Mouse (Mus musculus): ENCODE data around the gene Exosc9. TPM values are rescaled to one million over a fixed set of nuclear protein-coding genes. Genes with fewer than 3 reads are reported as not detected.
A peak's percentile ranks its signal among the peaks of the same experiment; 100 is the strongest.
"Not testable (repeated sequence)": the region's sequence is repeated elsewhere in the genome, so short reads cannot be mapped to it uniquely, and the experiment has no call there.

Gene Exosc9
- polyA plus RNA-seq, 1 experiment from 2014 or later: 48.6 TPM

DNA sequence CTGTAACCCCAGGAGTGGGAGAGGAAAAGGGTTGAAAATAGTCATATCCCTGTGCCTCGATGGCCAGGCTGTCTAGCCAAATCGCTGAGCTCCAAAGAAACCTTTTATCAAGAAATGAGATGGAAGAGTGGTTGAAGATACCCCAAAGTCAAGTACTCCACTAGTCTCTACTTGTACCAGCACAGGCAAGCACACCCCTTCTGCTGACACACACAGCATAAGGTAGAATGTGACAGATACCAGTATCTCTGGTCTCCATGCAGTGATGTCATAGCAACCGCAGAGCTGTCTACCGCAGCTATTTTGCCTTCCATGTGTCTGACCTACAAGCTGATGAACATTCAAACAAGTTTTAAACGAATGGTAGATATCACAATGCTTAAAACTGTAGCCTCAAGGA lies 17.4 kb downstream of the Exosc9 start:
- WGBS: 84% methylated on average over 5 of the region's 5 CpGs
- Histone ChIP-seq H3K36me3 (ENCODE audit: insufficient read depth, low read length) (peaks cover 29% of the 10 kb centered on the region), H3K4me1 (replicated peaks; ENCODE audit: insufficient read depth, low read length) (peaks cover 14% of the 10 kb centered on the region), H3K9ac (ENCODE audit: low read depth, low read length) (no peak overlapping the region), H3K4me3 (replicated peaks; ENCODE audit: low read depth, low read length) (peak overlapping the region; percentile 75; the same call in 1 of the 2 replicates), H3K27me3 (ENCODE audit: insufficient read depth, low read length) (no peaks in the 10 kb centered on the region), H3K27ac (no peak overlapping the region), H3K4me2 (ENCODE audit: low read length) (peak overlapping the region; percentile 97), H3K9me3 (replicated peaks; ENCODE audit: low read length) (no peaks in the 10 kb centered on the region)
- no peak for DNase-seq (ENCODE audit: low spot score)
- ATAC-seq (replicated peaks; ENCODE audit: low FRiP score, low read depth): no peak
- no peak for TF ChIP-seq CTCF (IDR thresholded peaks at IDR 0.05; ENCODE audit: low read depth)

DNA sequence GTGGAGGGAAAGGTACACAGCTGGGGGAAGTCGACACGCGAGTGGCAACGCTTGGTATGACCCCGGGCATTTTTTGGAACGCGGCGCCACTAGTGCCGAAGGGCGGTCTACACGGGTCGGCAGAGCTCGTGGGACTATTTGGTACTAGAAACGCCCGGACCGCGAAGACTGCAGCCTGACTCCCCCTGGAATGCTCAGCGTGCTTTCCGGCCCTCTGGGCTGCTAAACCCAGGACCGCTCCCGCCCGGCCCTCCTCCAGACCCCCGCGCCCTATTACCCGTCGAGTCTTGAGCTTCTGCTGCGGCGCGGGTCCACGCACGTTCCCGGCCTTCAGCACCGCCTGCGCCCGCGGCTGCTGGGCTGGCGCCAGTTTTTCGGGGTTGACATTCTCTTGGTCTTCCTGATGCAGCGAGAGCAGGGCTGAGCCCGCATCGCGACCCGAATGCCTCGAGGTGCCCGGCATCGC lies 19.0 kb downstream of the Exosc9 start:
- Histone ChIP-seq H3K4me2 (ENCODE audit: low read length) (peak overlapping the region; percentile 97), H3K27me3 (ENCODE audit: insufficient read depth, low read length) (no peaks in the 10 kb centered on the region), H3K4me3 (replicated peaks; ENCODE audit: low read depth, low read length) (peak overlapping the region; percentile 75), H3K4me1 (replicated peaks; ENCODE audit: insufficient read depth, low read length) (peaks cover 14% of the 10 kb centered on the region), H3K27ac (peak overlapping the region; percentile 66; the same call in 1 of the 2 replicates), H3K36me3 (ENCODE audit: insufficient read depth, low read length) (peaks cover 19% of the 10 kb centered on the region), H3K9ac (ENCODE audit: low read depth, low read length) (peak overlapping the region; percentile 76), H3K9me3 (replicated peaks; ENCODE audit: low read length) (no peaks in the 10 kb centered on the region)
- ATAC-seq (replicated peaks; ENCODE audit: low FRiP score, low read depth) (peak; percentile 15), DNase-seq (ENCODE audit: low spot score) (peak; percentile 36)
- under 1% methylated on average over 46 of the region's 46 CpGs for WGBS
- TF ChIP-seq CTCF (IDR thresholded peaks at IDR 0.05; ENCODE audit: low read depth): no peak

DNA sequence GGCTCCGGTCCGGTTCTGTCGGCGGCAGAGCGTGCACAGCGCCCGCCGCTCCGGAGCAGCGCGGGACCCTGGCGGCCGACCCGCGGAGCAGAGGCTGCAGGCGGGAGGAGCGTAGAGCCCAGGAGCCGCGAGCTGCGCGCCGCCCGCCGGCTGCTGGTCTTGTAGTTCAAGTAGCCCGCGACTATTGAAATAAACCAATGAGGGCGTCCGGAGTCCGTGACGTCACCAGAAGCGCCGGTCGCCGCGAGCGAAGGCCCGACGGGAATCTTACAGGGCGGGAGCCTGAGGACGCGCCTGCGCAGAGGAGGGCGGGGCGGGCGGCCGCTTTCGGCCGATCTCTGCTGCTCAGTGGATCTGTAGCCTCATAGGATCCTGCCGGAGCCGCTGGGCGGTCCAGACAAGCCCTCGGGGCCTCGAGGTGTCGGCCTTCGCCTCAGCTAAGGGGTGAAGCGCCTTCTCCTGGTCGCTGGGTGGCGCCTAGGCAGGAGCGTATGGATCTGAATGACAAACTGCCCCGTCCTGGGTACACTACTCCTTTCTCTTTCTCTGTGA lies 19.5 kb downstream of the Exosc9 start, which contains the start of gene Ccna2:
TSS of gene Ccna2 (minus strand) at position 324 of the 552 bp plus-strand sequence.
- ATAC-seq (replicated peaks; ENCODE audit: low FRiP score, low read depth) (peak; percentile 100), DNase-seq (ENCODE audit: low spot score) (peak; percentile 98)
- Histone ChIP-seq H3K9ac (ENCODE audit: low read depth, low read length) (peak within 1 kb of the TSS; percentile 76), H3K9me3 (replicated peaks; ENCODE audit: low read length) (no peaks in the 10 kb centered on the region), H3K27ac (peak within 1 kb of the TSS; percentile 66), H3K4me2 (ENCODE audit: low read length) (peak within 1 kb of the TSS; percentile 97), H3K4me3 (replicated peaks; ENCODE audit: low read depth, low read length) (peak within 1 kb of the TSS; percentile 75), H3K36me3 (ENCODE audit: insufficient read depth, low read length) (peaks cover 14% of the 10 kb centered on the region; the same call in 1 of the 2 replicates), H3K27me3 (ENCODE audit: insufficient read depth, low read length) (no peaks in the 10 kb centered on the region), H3K4me1 (replicated peaks; ENCODE audit: insufficient read depth, low read length) (peaks cover 14% of the 10 kb centered on the region)
- WGBS: under 1% methylated on average over 60 of the region's 60 CpGs
- TF ChIP-seq CTCF (IDR thresholded peaks at IDR 0.05; ENCODE audit: low read depth): peak; percentile 76

DNA sequence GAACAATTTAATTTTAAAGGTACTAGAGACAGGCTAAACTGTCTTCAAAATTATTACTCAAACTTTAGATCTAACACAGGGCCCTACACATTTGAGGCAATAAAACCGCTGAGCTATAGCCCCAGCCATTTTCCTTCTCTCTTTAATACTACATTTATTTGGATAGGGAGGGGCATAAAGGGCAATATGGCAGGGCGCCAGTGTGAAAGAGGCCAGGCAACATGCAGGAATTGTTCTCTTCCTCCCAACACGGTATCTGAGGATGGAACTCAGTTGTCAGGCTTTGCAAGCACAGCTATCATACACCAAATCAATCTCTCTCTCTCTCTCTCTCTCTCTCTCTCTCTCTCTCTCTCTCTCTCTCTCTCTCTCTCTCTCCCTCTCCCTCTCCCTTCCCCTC lies 46.4 kb downstream of the Exosc9 start:
- Histone ChIP-seq H3K4me1 (replicated peaks; ENCODE audit: insufficient read depth, low read length) (no peaks in the 10 kb centered on the region), H3K4me2 (ENCODE audit: low read length) (no peak overlapping the region), H3K36me3 (ENCODE audit: insufficient read depth, low read length) (peaks cover 2% of the 10 kb centered on the region; the same call in 1 of the 2 replicates), H3K9ac (ENCODE audit: low read depth, low read length) (no peak overlapping the region), H3K27ac (no peak overlapping the region), H3K27me3 (ENCODE audit: insufficient read depth, low read length) (no peaks in the 10 kb centered on the region), H3K9me3 (replicated peaks; ENCODE audit: low read length) (no peaks in the 10 kb centered on the region), H3K4me3 (replicated peaks; ENCODE audit: low read depth, low read length) (no peak overlapping the region)
- no peak for TF ChIP-seq CTCF (IDR thresholded peaks at IDR 0.05; ENCODE audit: low read depth)
- no peak for ATAC-seq (replicated peaks; ENCODE audit: low FRiP score, low read depth)
- no peak for DNase-seq (ENCODE audit: low spot score)
- 71% methylated on average over 3 of the region's 3 CpGs for WGBS

GRCm38 (mm10) chr3:36599773-36600172 lies 47.4 kb downstream of the Exosc9 start:
- ATAC-seq (replicated peaks; ENCODE audit: low FRiP score, low read depth): not testable (repeated sequence)

DNA sequence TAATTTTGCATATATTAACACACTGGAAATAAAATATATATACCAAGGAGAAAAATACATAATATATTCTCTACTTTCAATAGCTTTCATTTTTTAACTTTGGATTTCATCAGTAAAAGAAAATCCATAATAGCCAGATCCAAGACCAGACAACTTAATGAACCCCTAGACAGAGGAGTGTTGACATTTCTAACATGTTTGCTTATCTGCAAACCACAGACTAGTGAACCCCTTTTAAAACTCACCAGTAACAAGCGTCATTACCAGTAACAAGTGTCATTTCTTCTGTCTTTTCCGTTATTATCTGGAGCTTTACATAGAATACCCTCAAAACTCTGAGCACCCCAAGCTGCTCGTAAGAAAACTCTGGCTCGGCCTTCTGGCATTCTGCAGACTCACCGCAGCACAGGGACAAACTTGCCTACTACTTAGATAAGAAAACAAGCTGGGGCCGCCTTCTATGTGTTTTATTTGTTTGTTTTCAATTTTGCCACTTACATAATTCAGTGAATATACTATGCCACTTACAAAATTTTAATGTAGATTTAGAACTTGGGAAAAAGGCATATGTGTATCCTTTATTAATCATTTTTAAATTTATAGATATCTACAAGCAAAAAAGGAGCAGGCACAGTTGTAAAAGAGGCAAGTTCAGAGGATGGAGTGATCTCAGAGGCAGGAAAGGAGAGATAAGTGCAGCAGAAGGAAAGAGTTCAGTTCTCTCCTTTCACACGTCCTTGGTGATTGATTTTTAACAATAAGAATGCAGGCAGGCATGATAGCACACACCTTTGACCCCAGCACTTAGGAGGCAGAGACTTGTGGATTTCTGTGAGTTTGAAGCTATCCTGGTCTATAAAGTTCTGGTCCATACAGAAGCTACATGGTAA lies 53.7 kb downstream of the Exosc9 start:
- TF ChIP-seq CTCF (IDR thresholded peaks at IDR 0.05; ENCODE audit: low read depth): no peak
- no peak overlapping the region for H3K27ac ChIP-seq
- DNase-seq (ENCODE audit: low spot score) (no peak), ATAC-seq (replicated peaks; ENCODE audit: low FRiP score, low read depth) (no peak)
- no peak overlapping the region for H3K9ac ChIP-seq (ENCODE audit: low read depth, low read length)
- H3K4me3 ChIP-seq (replicated peaks; ENCODE audit: low read depth, low read length): no peak overlapping the region
- H3K36me3 ChIP-seq (ENCODE audit: insufficient read depth, low read length): 0 out of 2 replicates have a peak, but pooled peaks cover 3% of the 10 kb centered on the region
- no peaks in the 10 kb centered on the region for H3K27me3 ChIP-seq (ENCODE audit: insufficient read depth, low read length)
- H3K4me2 ChIP-seq (ENCODE audit: low read length): no peak overlapping the region
- WGBS: 84% methylated on average over 7 of the region's 7 CpGs
- no peaks in the 10 kb centered on the region for H3K9me3 ChIP-seq (replicated peaks; ENCODE audit: low read length)
- no peaks in the 10 kb centered on the region for H3K4me1 ChIP-seq (replicated peaks; ENCODE audit: insufficient read depth, low read length)

More at GRCm38 (mm10) chr3:36599773-36600172, 47.4 kb downstream of the Exosc9 start:
- H3K9me3 ChIP-seq (replicated peaks; ENCODE audit: low read length); DNase-seq (ENCODE audit: low spot score); H3K4me1 ChIP-seq (replicated peaks; ENCODE audit: insufficient read depth, low read length); H3K27ac ChIP-seq; H3K4me3 ChIP-seq (replicated peaks; ENCODE audit: low read depth, low read length); H3K4me2 ChIP-seq (ENCODE audit: low read length); H3K27me3 ChIP-seq (ENCODE audit: insufficient read depth, low read length); H3K9ac ChIP-seq (ENCODE audit: low read depth, low read length); H3K36me3 ChIP-seq (ENCODE audit: insufficient read depth, low read length): not testable (repeated sequence)
- 91% methylated on average over 9 of the region's 9 CpGs for WGBS
- 0 out of 2 replicates have a peak, but pooled peaks have one; percentile 26 for TF ChIP-seq CTCF (IDR thresholded peaks at IDR 0.05; ENCODE audit: low read depth)

Data from kidney, postnatal 0 days (tissue).